Mouse (Mus musculus) heart, postnatal 14 days (tissue): ENCODE data around the gene Fam129a. TPM values are rescaled to one million over a fixed set of nuclear protein-coding genes. Genes with fewer than 3 reads are reported as not detected.
"Not testable (repeated sequence)": the region's sequence is repeated elsewhere in the genome, so short reads cannot be mapped to it uniquely, and the experiment has no call there.

ENCODE experiments used
- DNase-seq, 2 experiments: peaks; one replicate each; pipeline ENCODE4 v3.0.0; 2021 to 2022
- intact Hi-C: fragments of 180-260 bp; cut with DNase I; formaldehyde crosslinking; loops from one replicate; pipeline ENCODE4 v1.15.1; 2025
- total RNA-seq, 2 experiments: library from RNA; stranded (reverse); gene quantifications; 2 replicates each; pipeline ENCODE4 v1.2.3; 2021

Fam129a gene
- total RNA-seq, 2 experiments from 2014 or later: 25.1 to 28.4 TPM

DNA sequence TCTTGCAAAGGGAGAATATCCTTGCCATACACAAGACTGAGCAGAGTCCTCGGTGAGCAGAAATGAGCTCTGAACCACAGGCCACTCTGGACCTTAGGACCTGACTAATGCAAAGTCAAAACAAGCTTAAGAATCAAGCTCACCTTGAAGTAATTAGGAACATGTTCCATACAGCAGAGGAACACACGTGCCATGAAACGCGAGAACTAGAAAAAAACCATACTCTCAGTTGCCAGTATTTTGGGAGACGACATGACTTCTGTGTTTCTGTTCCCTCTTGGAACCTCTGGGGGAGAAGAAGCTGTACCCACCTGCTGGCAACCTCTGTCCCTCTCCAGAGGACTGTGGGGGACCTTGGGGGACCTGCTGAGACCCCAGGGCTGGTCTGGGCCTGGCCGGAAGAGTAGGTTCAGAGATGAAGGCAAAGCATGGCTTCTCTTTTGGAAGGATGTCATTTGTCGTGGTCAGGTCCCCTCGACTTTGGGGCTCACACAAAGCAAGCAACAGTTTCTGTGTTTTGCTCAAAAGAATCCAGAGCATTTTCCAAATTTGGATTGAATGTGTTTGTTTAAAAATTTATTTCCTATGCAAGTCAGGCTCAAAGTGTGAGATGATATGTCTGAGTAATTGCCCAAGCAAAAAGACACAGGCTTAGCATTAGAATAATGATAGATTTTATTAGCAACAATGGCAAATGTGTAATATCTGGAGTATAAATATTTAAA lies 12.6 kb downstream of the Fam129a start:
- no peak for DNase-seq
- intact Hi-C loops: no loop called here

- intact Hi-C loops: no loop called here
- no peak for DNase-seq
Measured at GRCm38 (mm10) chr1:151584182-151584471, 13.1 kb downstream of the Fam129a start.

- DNase-seq: no peak
- intact Hi-C loops: no loop called here
Measured at GRCm38 (mm10) chr1:151584565-151585216, 13.7 kb downstream of the Fam129a start.

DNA sequence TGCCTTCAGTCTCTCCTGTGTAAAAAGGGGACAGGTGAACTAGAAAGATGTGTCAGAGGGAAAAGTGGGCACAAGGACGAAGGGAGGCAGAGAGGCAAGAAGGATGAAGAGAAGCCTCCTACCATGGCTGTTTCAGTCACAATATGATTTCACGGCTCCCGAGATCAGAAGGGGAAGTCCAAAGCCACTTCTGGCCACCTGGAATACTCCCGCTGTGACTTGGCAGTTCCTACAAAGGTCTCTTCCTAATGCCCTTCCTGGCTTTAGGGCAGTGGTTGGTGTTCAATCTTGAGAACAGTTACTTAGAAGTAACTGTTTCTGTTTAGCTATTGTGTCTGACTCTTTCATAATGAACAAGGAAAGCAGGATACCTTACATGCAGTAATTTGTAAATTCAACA lies 14.7 kb downstream of the Fam129a start:
- intact Hi-C loops: no loop called here
- DNase-seq: no peak

DNA sequence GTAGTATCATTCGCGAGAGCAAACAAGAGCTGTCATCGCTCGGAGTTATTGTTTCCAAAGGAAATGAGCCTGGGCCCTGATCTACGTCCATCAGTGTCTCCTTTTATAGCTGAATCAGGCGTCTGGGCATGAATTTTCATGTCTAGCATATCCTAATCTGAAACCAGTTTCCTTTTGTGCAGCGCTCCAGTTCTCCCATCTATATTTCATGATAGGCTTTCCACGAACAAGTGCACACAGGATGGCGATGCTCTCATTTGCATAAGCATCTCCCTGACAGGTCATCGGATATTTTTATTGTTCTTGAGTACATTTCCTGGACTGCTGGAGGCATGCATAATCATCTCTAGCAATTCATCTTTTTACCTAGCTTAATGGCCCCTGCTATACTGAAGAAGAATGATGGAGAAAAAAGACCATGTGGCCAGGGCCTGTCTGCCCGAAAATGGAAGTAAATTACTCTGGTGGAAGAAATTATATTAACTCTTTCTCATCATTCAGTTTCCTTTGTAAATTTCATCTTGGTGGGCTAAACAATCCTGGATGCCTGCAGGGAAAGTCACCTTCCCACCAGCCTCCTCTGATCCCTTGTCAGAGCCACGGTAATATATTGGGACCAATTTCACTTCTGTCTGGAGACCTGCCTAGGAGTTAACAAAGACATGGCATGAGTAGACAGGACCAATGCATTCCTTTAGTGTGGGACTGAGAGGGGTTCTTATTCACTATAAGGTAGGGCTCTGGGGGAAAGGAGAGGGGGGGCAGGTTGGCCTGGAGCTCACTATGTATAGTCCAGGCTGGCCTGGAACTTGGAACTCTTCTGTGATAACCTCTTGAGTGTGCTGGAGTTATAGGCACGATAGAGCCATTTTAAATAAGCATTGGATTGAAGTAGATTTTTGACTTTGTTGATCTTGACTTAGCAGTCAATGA lies 21.4 kb downstream of the Fam129a start:
- no peak for DNase-seq
- intact Hi-C loops: no loop called here

DNA sequence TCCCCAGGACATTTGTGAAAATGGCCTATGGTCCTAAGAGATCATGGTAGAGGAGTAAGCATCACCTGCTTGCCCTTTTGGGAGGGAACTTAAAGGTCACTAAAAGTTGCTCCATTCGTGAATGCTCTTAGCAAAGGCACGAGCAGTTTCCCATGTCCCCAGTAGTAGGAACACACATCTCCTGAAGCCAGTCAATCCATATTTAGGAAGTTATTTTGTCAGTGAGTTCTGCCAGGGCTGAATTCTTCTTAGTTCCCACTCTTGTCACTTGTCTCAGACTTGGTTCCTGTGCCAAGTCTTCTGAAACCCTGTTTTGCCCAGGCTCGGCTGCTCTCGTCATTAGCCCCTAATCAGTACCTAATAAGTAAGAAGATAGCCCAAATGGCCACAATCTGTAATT lies 23.9 kb downstream of the Fam129a start:
- DNase-seq: no peak
- intact Hi-C loops: no loop called here

GRCm38 (mm10) chr1:151595600-151596299 lies 24.8 kb downstream of the Fam129a start:
- DNase-seq: no peak
- intact Hi-C loops: no loop called here

- peak in 1 of 2 experiments; percentile 26 for DNase-seq
- intact Hi-C loops: no loop called here
Measured at GRCm38 (mm10) chr1:151596562-151596961, 25.6 kb downstream of the Fam129a start.

DNA sequence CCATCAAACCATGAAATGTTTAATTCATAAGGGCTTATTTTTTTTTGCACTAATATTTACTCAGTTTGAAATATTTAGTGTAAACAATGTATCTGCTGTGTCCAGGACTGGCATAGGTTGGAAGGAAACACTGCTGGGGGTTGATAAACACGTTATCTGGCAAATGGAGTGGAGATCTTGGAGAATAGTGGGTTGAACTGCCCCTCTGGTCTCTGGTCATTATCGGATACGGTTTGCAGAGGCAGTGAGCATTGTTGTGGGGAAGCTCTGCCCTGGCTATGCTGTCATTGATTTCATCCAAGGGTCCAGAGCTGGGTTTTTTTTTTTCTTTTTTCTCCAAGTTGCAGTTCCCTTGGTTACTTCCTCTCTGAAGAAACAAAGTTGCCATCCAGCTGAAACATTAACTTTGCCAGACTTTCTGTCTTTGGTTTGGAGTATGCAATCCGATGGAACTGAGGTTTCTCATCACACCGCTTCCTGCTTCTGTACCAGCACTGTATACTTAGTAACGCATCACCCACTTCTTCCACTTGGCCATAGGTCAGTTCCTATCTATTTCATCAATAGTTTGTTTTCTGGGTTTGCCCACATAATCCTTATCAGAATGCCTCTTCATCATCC lies 26.8 kb downstream of the Fam129a start:
- no peak for DNase-seq
- intact Hi-C loops: no loop called here

DNA sequence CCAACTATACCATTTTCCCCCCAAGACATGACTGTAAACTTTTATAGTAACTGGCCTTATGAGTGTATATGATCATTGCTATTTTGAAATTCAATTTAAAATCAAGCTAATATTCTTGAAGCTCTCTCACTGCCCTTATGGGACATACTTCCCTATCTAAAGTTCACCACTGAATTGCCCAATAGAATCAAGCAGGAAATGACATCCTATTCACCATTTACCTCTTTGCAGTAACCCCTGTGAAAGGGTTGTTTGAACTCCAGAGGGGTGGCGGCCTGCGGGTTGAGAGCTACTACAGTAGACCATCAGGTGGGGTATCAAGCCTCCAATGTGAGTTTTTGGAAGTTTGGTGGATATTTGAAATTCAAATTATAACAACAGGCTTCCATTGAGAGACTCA lies 27.9 kb downstream of the Fam129a start:
- intact Hi-C loops: no loop called here
- DNase-seq: no peak

- no peak for DNase-seq
- intact Hi-C loops: no loop called here
Measured at GRCm38 (mm10) chr1:151604328-151604727, 33.3 kb downstream of the Fam129a start.

GRCm38 (mm10) chr1:151607957-151608356 lies 37.0 kb downstream of the Fam129a start:
- DNase-seq: peak; percentile 66 to 73
- intact Hi-C loops: not testable (repeated sequence)

DNA sequence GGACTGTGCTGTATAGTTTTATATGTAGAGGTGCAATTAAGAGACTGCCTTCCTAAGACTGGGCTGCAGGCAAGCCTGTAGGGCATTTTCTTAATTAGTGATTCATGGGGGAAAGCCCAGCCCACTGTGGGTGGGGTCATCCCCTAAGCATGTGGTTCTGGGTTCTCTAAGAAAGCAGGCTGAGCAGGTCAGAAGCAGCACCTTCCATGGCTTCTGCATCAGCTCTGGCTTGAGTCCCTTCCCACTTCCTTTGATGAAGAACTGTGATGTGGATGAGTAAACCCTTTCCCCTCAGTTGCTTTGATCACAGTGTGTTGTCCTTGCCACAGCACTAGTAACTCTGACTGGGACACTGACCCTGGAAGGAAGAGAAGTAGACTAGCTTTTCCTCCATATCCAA lies 39.6 kb downstream of the Fam129a start:
- DNase-seq: no peak
- intact Hi-C loops: no loop called here

GRCm38 (mm10) chr1:151614320-151614935 lies 43.4 kb downstream of the Fam129a start:
- intact Hi-C loops: no loop called here
- no peak for DNase-seq

DNA sequence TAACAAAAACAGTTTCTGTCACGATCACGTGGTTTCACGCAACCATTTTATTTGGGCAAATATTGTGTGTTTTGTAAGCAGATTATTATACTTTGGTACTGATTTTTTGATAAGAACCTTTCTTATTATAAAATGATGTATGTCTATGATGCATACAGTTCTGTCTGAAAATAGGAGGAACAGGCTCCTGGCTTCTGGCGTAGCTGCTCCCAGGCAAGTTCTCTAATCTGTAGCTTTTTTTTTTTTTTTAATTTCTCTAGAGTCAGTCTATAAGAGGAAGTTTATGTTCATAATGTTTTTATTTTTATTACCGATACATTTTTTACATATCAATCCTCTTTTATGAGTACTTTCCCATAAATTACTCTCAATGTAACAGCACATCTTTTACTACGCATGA lies 44.6 kb downstream of the Fam129a start:
- intact Hi-C loops: loop anchor here (5.0 kb wide), 1 partner anchor 38 kb away; no protein-coding TSS in a partner anchor
- DNase-seq: no peak

- intact Hi-C loops: loop anchor here (5.0 kb wide), 1 partner anchor 39 kb away; no protein-coding TSS in a partner anchor
- DNase-seq: no peak
Measured at GRCm38 (mm10) chr1:151616555-151617205, 45.7 kb downstream of the Fam129a start.

DNA sequence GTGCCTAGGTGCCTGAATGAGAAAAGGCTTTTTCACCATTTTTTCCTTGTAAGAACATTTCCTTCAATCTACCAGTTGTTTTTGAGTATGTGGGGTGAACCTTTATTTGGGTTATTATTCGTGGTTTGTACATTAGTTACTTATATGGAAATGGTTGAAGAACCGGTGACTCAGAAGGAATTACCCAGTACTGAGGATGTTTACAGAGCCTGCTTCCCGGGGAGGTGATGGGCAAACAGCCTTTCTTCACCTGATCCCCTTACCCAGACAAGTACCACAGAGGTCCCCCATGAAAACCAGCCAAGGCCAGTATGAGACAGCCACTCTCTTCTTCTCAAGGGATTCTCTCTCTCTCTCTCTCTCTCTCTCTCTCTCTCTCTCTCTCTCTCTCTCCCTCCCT lies 47.3 kb downstream of the Fam129a start:
- DNase-seq: no peak
- intact Hi-C loops: loop anchor here (5.0 kb wide), 1 partner anchor 41 kb away; no protein-coding TSS in a partner anchor

DNA sequence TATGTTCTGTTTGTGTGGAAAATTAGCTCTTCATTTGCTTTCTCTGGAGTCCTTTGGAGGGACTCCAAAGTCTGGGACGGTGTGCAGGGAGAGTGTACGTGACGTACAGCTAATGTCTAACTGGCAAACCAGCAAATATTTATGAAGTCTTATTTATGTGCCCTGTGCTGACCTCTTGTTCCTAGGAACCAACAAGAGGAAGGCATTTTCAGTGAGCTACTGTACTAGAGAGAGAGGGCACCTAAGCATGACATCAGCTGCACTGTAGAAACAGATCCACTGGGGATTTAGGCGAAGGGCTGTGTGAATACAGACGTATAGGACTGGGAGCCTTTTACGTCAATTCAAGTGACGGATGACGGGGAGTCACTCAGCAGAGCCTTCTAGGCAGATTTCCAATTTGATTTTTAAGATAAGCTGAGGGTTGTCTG lies 48.3 kb downstream of the Fam129a start:
- intact Hi-C loops: loop anchor here (5.0 kb wide), 1 partner anchor 42 kb away; no protein-coding TSS in a partner anchor
- no peak for DNase-seq

DNA sequence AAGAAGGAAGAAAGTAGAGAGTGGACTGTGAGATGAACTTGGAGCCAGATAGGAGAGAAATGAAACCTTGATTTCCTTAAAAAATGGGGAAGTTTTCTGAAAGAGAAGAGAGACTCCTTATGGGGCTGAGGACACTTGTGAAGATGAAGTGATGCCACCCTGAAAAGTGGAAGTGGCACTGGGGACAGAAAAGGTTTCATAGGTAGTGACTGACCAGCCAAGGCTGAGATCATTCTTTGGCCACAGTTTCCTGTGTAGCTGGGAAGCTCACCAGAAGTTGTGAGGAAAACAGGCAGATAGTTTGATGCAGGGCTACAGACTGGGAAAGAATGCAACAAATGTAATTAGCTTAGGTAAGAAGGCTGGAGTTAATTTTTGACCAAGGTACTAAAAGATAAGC lies 49.7 kb downstream of the Fam129a start:
- intact Hi-C loops: no loop called here
- no peak for DNase-seq
